Mouse (Mus musculus) adrenal gland, postnatal 10 days (tissue): ENCODE data around the gene Itgbl1. TPM values are rescaled to one million over a fixed set of nuclear protein-coding genes. Genes with fewer than 3 reads are reported as not detected.
"Not testable (repeated sequence)": the region's sequence is repeated elsewhere in the genome, so short reads cannot be mapped to it uniquely, and the experiment has no call there.

Experiments
- DNase-seq: peaks from one replicate; pipeline ENCODE4 v3.0.0; 2021; ENCODE audit warnings: mixed read lengths
- long read RNA-seq, 2 experiments: library from polyadenylated mRNA; stranded (forward); transcript quantifications; one replicate each; pipeline ENCODE4 v2.0.0; 2021
- total RNA-seq, 2 experiments: library from RNA; stranded (reverse); gene quantifications; 2 replicates each; pipeline ENCODE4 v1.2.3; 2021

Gene Itgbl1
- 1 to 10 TPM; 1.7 to 3.1 TPM for total RNA-seq
- long read RNA-seq, experiment 1, full-length matches to known transcripts = 1 of 4 reads
- long read RNA-seq, experiment 1, partial matches to known transcripts = 1 of 4 reads
- long read RNA-seq, experiment 1, other reads (novel, unspliced or antisense) = 2 of 4 reads
- long read RNA-seq, experiment 2, full-length matches to known transcripts = 1 of 1 reads
- long read RNA-seq, experiment 2, partial matches to known transcripts = 0 of 1 reads
- long read RNA-seq, experiment 2, other reads (novel, unspliced or antisense) = 0 of 1 reads

- no peak for DNase-seq
These were observed at the start of gene Itgbl1 for GRCm38 (mm10) chr14:123659921-123660385. Gene Itgbl1 (plus strand): TSS chr14:123659971.

GRCm38 (mm10) chr14:123622969-123623368 is 36.8 kb upstream of the Itgbl1 start:
- DNase-seq = no peak

- DNase-seq = peak; percentile 37
These were observed 33.1 kb upstream of the Itgbl1 start, which contains the start of gene Nalcn for GRCm38 (mm10) chr14:123626501-123627179. Gene Nalcn (minus strand): TSS chr14:123627144.

GRCm38 (mm10) chr14:123627180-123627562 is 32.6 kb upstream of the Itgbl1 start:
- no peak for DNase-seq

DNA sequence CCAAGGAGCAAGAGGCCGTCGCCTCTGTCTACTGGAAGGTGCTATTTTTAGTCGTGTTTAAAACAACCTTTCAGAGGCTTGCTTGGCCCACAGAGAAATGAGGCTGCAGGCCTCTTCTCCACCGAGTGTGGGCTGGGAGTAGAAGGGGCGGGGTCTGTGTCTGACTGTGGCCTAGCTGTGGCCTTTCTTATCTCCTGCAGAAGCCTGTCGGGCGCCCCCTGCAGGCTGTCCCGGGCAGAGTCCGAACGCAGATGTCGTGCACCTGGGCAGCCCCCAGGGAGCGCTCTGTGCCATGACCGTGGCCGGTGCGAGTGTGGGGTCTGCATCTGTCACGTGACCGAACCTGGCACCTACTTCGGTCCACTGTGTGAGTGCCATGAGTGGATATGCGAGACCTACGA is 1.3 kb downstream of the Itgbl1 start:
- peak; percentile 49 for DNase-seq

DNA sequence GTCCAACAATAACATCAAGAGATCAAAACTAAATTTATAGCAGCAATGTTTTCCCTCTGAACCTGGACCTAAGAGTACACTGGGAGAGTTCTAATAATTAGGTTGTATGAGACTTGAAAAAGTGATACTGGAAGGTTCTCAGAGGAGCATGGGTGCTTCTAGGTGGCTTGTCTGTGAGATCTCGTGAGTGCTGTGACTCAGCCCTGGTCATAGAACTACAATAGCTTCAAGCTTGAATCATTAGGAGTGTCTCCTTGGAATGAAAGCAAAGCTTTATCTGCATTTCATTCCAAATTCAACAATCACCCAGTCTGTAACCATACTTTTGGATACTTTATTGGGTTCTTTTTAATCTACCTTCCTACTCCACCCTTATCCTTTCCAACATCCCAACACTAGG is 2.6 kb downstream of the Itgbl1 start:
- no peak for DNase-seq

DNA sequence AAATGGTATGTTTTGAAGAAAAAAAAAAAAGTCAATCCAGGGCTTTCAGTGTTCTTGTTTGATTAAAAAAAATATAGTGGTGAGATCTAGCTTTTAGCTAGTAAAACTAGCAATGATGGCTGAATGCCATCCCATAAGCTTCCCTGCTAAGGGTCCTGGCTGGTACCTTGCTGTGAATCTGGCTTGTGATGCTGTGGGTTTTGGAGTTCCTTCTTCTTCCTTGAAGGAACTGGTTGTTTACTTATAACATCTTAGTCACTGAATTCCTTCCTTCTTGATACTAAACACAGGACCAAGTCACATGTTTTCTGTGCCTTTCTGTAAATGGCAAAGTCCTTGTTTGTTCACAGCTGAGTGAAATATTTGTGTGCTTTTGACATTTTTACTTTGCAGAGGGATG is 3.4 kb downstream of the Itgbl1 start:
- no peak for DNase-seq

- no peak for DNase-seq
These were observed 4.7 kb downstream of the Itgbl1 start for GRCm38 (mm10) chr14:123664451-123664850.

GRCm38 (mm10) chr14:123671076-123671475 is 11.3 kb downstream of the Itgbl1 start:
- DNase-seq = not testable (repeated sequence)

GRCm38 (mm10) chr14:123678091-123678490 is 18.3 kb downstream of the Itgbl1 start:
- no peak for DNase-seq

- no peak for DNase-seq
These were observed 55.0 kb downstream of the Itgbl1 start for GRCm38 (mm10) chr14:123714751-123715150.

DNA sequence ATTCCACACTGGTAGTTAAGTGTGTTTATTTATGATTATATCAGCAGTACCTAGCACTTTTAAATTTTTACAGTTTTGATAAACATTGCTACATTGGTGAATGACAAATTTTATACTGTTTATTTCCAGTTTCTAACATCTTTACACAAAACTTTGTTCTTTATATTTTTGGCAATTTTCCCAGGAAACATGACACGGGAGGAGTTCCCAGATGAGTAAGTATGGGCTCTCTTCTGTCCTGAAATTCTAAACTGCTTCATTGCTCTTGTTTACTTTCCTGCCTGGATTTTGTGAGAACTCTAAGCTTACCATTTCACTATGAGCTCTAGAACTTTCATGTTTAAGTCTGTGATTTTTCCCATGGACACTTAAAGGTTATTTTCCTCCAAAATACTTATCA is 82.3 kb downstream of the Itgbl1 start:
- DNase-seq = no peak

DNA sequence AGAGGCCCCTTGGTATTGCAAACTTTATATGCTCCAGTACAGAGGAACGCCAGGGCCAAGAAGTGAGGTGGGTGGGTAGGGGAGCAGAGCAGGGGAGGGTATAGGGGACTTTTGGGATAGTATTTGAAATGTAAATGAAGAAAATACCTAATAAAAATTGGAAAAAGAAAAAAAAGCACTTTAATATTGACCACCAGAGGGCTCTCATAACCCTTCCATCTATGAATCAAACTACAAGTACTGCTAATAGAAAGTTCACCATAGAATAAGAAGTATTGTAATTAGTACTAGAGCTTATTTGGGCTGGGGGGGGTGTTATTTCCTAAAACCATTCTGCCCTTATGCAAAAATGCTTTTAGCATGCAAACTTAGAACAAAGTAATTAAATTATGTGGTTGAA is 91.2 kb downstream of the Itgbl1 start:
- DNase-seq = no peak

DNA sequence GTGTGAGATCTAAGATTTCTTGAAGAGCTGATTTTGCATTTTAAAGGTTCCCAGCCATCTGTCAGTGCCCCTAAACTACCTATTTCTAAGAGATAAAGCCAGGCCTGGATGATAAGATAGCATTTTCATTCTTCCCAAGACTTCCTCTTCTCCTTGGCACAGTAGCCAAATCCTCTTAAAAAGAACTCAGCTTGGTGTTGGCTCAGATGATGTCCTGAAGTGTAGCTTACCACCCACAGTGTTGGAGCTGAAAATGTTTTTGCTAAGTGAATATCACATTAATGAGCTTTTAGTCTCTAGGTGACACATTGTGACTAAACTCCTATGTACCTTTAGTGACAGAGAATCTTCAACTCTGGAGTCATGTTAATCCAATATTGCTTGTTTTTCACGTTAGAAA is 99.8 kb downstream of the Itgbl1 start:
- no peak for DNase-seq

DNA sequence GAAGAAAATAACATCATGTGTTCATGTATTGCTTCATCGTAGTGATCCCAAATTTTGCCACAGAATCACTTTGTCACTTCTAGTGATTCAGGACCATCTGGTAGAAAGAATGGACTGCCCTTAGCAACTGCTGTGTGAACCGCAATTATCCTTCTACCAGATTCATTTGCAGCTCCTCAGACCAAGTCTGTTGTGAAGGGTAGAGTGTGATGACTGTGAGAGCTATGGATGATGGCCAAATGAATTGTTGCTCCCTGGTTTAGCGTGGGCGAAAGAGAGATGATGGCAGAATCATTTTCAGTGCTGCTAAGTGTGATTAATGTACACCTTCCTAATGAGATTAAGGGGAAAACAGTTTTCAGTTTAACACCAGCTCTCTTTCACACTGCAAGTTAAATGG is 100.3 kb downstream of the Itgbl1 start:
- no peak for DNase-seq

- DNase-seq = peak; percentile 5
These were observed 142.0 kb downstream of the Itgbl1 start for GRCm38 (mm10) chr14:123801744-123802143.

DNA sequence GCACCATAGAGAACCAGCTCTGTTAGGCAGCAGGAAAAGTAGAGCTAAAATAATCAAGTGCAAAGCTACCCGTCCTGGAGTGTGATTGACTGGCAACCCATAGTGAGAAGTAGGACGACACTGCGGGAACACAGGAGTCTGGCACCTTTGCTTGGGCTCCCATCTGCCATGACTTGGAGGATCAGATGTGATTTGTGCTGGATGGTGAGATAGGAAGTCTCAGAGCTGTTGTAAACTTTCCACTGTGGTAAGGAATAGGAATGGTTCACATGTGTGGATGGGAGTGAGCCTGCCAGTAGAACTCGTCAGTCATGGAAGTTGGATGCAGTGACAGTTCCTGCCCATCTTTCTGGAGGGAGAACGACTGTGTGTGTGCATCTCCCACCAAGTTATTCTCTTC is 177.9 kb downstream of the Itgbl1 start:
- DNase-seq = no peak

GRCm38 (mm10) chr14:123843675-123844425 is 184.1 kb downstream of the Itgbl1 start:
- no peak for DNase-seq

- DNase-seq = no peak
These were observed 204.8 kb downstream of the Itgbl1 start for GRCm38 (mm10) chr14:123864531-123864930.

- DNase-seq = no peak
These were observed 206.3 kb downstream of the Itgbl1 start for GRCm38 (mm10) chr14:123865779-123866726.

GRCm38 (mm10) chr14:123927903-123928302 is 268.1 kb downstream of the Itgbl1 start:
- DNase-seq = peak; percentile 5

DNA sequence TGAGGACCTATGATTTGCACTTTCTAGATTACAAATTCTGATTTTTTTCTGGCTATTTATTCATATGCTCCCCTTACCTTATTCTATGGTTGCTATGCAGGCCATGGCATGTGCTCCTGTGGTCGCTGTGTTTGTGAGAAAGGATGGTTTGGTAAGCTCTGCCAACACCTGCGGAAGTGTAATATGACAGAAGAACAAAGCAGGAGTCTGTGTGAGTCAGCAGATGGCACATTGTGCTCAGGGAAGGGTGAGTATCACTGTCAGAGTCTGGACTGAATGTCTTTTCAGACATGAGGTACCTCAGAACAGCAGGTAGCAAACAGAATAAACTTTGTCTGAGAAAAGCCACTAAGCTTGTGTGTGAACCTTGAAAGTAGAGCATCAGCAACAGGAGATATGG is 306.8 kb downstream of the Itgbl1 start:
- DNase-seq = no peak
